Mouse (Mus musculus) CH12.LX (cell line): ENCODE results near the gene Wfdc21. TPM values are rescaled to one million over a fixed set of nuclear protein-coding genes. Genes with fewer than 3 reads are reported as not detected.
A peak's percentile ranks its signal among the peaks of the same experiment; 100 is the strongest.

Experiments used
- DNase-seq: peaks from one replicate; pipeline ENCODE4 v3.0.0-alpha.2; 2013; ENCODE audit errors: extremely low read depth
- H3K27ac ChIP-seq: 2 replicates; pipeline ENCODE4 v1.5.1; 2012; ENCODE audit warnings: low read depth, mild to moderate bottlenecking, control low read depth, moderate library complexity; ENCODE audit not compliant: insufficient read depth
- H3K27me3 ChIP-seq: replicated peaks from 2 replicates; pipeline ENCODE3; 2012; ENCODE audit warnings: inconsistent platforms
- H3K36me3 ChIP-seq, 2 experiments: replicated peaks in 1 of 2; 2 replicates each; pipeline versions ENCODE3 to v1.6.1; 2012; ENCODE audit warnings: inconsistent platforms in 1 of 2, low read length in 1 of 2, mild to moderate bottlenecking in 1 of 2, mixed read lengths in 1 of 2, moderate library complexity in 1 of 2; ENCODE audit not compliant: control insufficient read depth in 1 of 2, insufficient read depth in 1 of 2
- H3K4me1 ChIP-seq, 2 experiments: 2 replicates each; pipeline ENCODE4 v1.6.1; 2012; ENCODE audit warnings: inconsistent platforms in 1 of 2, moderate library complexity in 1 of 2; ENCODE audit not compliant: insufficient read depth in 2 of 2, control insufficient read depth in 1 of 2
- H3K4me2 ChIP-seq: 2 replicates; pipeline ENCODE4 v1.6.1; 2012; ENCODE audit warnings: low read depth, mild to moderate bottlenecking, control low read depth; ENCODE audit not compliant: poor library complexity, insufficient read depth, severe bottlenecking
- H3K4me3 ChIP-seq, 3 experiments: fragments of 150-350 bp in 1 of 3; sonication (generic) in 1 of 3; replicated peaks in 1 of 3; 2 replicates each; pipeline versions ENCODE3 to v1.5.1; 2011 to 2012; ENCODE audit warnings: low read depth in 2 of 3, low read length in 2 of 3, mild to moderate bottlenecking in 2 of 3, moderate library complexity in 2 of 3, control low read depth in 1 of 3, improper control_type of control experiment in 1 of 3, inconsistent platforms in 1 of 3, mixed read lengths in 1 of 3; ENCODE audit not compliant: poor library complexity in 1 of 3
- H3K79me2 ChIP-seq: replicated peaks from 2 replicates; pipeline ENCODE4 v1.6.1; 2012; ENCODE audit warnings: mild to moderate bottlenecking, moderate library complexity; ENCODE audit not compliant: control insufficient read depth, poor library complexity, insufficient read depth, severe bottlenecking; ENCODE audit errors: extremely low read depth
- H3K9ac ChIP-seq: 2 replicates; pipeline ENCODE4 v1.6.1; 2012; ENCODE audit warnings: low read depth, mild to moderate bottlenecking, control low read depth, moderate library complexity; ENCODE audit not compliant: insufficient read depth
- H3K9me3 ChIP-seq: replicated peaks from 2 replicates; pipeline ENCODE3; 2012; ENCODE audit warnings: low read length, inconsistent platforms, mixed read lengths
- BHLHE40 ChIP-seq: IDR thresholded peaks from 2 replicates; pipeline ENCODE4 v1.6.1; 2011; ENCODE audit warnings: mild to moderate bottlenecking, low read depth, low read length, improper control_type of control experiment
- CHD1 ChIP-seq: IDR thresholded peaks from 2 replicates; pipeline ENCODE4 v1.6.1; 2012; ENCODE audit warnings: low read depth, low read length, improper control_type of control experiment, inconsistent platforms
- CHD2 ChIP-seq: IDR thresholded peaks from 2 replicates; pipeline ENCODE4 v1.6.1; 2011; ENCODE audit warnings: low read length, improper control_type of control experiment
- CTCF ChIP-seq, 2 experiments: IDR thresholded peaks in 1 of 2; conservative IDR thresholded peaks in 1 of 2; 2 replicates each; pipeline ENCODE4 v1.5.1; 2011 to 2012; ENCODE audit warnings: low read depth in 2 of 2, low read length in 2 of 2, improper control_type of control experiment in 1 of 2, inconsistent platforms in 1 of 2, mild to moderate bottlenecking in 1 of 2, moderate library complexity in 1 of 2
- E2F4 ChIP-seq: IDR thresholded peaks from 2 replicates; pipeline ENCODE4 v1.6.1; 2011; ENCODE audit warnings: low read depth, low read length, improper control_type of control experiment; ENCODE audit not compliant: insufficient replicate concordance
- ELF1 ChIP-seq: IDR thresholded peaks from 2 replicates; pipeline ENCODE4 v1.6.1; 2014; ENCODE audit warnings: low read depth, mild to moderate bottlenecking, inconsistent platforms, low read length, improper control_type of control experiment
- EP300 ChIP-seq: IDR thresholded peaks from 2 replicates; pipeline ENCODE4 v1.6.1; 2011; ENCODE audit warnings: low read length, improper control_type of control experiment
- GABPA ChIP-seq: IDR thresholded peaks from 2 replicates; pipeline ENCODE4 v1.6.1; 2012; ENCODE audit warnings: low read depth, low read length, improper control_type of control experiment, inconsistent platforms; ENCODE audit not compliant: insufficient replicate concordance
- HCFC1 ChIP-seq: IDR thresholded peaks from 2 replicates; pipeline ENCODE4 v1.6.1; 2012; ENCODE audit warnings: low read depth, mild to moderate bottlenecking, inconsistent platforms, low read length, improper control_type of control experiment
- IRF4 ChIP-seq: IDR thresholded peaks from 2 replicates; pipeline ENCODE4 v1.6.1; 2014; ENCODE audit warnings: low read depth, mild to moderate bottlenecking, inconsistent platforms, low read length, improper control_type of control experiment
- KAT2A ChIP-seq: IDR thresholded peaks from 2 replicates; pipeline ENCODE4 v1.6.1; 2012; ENCODE audit warnings: low read length, improper control_type of control experiment, inconsistent platforms; ENCODE audit not compliant: insufficient replicate concordance
- MAFK ChIP-seq: IDR thresholded peaks from 2 replicates; pipeline ENCODE4 v1.6.1; 2011; ENCODE audit warnings: low read length, improper control_type of control experiment; ENCODE audit not compliant: insufficient replicate concordance
- MAX ChIP-seq: IDR thresholded peaks from 2 replicates; pipeline ENCODE4 v1.6.1; 2011; ENCODE audit warnings: low read length, improper control_type of control experiment
- MEF2A ChIP-seq: IDR thresholded peaks from 2 replicates; pipeline ENCODE4 v1.6.1; 2014; ENCODE audit warnings: low read depth, mild to moderate bottlenecking, inconsistent platforms, low read length, improper control_type of control experiment, borderline replicate concordance
- MXI1 ChIP-seq: IDR thresholded peaks from 2 replicates; pipeline ENCODE4 v1.6.1; 2011; ENCODE audit warnings: mild to moderate bottlenecking, low read depth, low read length, improper control_type of control experiment
- MYC ChIP-seq: IDR thresholded peaks from 2 replicates; pipeline ENCODE4 v1.6.1; 2011; ENCODE audit warnings: low read depth, mild to moderate bottlenecking, improper control_type of control experiment, low read length
- NELFE ChIP-seq: IDR thresholded peaks from 2 replicates; pipeline ENCODE4 v1.6.1; 2011; ENCODE audit warnings: low read depth, low read length, improper control_type of control experiment
- NRF1 ChIP-seq: IDR thresholded peaks from 2 replicates; pipeline ENCODE4 v1.6.1; 2014; ENCODE audit warnings: low read depth, mild to moderate bottlenecking, inconsistent platforms, low read length, improper control_type of control experiment, moderate library complexity
- PAX5 ChIP-seq: IDR thresholded peaks from 2 replicates; pipeline ENCODE4 v1.6.1; 2012; ENCODE audit warnings: low read length, inconsistent platforms, mixed read lengths
- POLR2AphosphoS2 ChIP-seq: IDR thresholded peaks from 2 replicates; pipeline ENCODE4 v1.6.1; 2011; ENCODE audit warnings: low read depth, low read length, improper control_type of control experiment
- RAD21 ChIP-seq: IDR thresholded peaks from 2 replicates; pipeline ENCODE4 v1.6.1; 2011; ENCODE audit warnings: low read depth, mild to moderate bottlenecking, low read length, improper control_type of control experiment, moderate library complexity
- SIN3A ChIP-seq: IDR thresholded peaks from 2 replicates; pipeline ENCODE4 v1.6.1; 2012; ENCODE audit warnings: low read length, improper control_type of control experiment, inconsistent platforms
- SMC3 ChIP-seq: IDR thresholded peaks from 2 replicates; pipeline ENCODE4 v1.6.1; 2011; ENCODE audit warnings: low read depth, low read length, improper control_type of control experiment
- TBP ChIP-seq: conservative IDR thresholded peaks from 2 replicates; pipeline ENCODE4 v1.6.1; 2011; ENCODE audit warnings: low read depth, low read length, improper control_type of control experiment
- TCF12 ChIP-seq: IDR thresholded peaks from 2 replicates; pipeline ENCODE4 v1.6.1; 2014; ENCODE audit warnings: low read depth, mild to moderate bottlenecking, inconsistent platforms, low read length, improper control_type of control experiment
- UBTF ChIP-seq: IDR thresholded peaks from 2 replicates; pipeline ENCODE4 v1.6.1; 2012; ENCODE audit warnings: low read depth, mild to moderate bottlenecking, inconsistent platforms, low read length, improper control_type of control experiment, moderate library complexity
- USF1 ChIP-seq: IDR thresholded peaks from 2 replicates; pipeline ENCODE4 v1.6.1; 2014; ENCODE audit warnings: low read depth, mild to moderate bottlenecking, inconsistent platforms, low read length, improper control_type of control experiment
- USF2 ChIP-seq: conservative IDR thresholded peaks from 2 replicates; pipeline ENCODE4 v1.6.1; 2011; ENCODE audit warnings: low read depth, low read length, improper control_type of control experiment
- ZC3H11A ChIP-seq: IDR thresholded peaks from 2 replicates; pipeline ENCODE4 v1.6.1; 2012; ENCODE audit warnings: low read depth, mild to moderate bottlenecking, inconsistent platforms, low read length, improper control_type of control experiment
- ZMIZ1 ChIP-seq: IDR thresholded peaks from 2 replicates; pipeline ENCODE4 v1.6.1; 2012; ENCODE audit warnings: low read depth, mild to moderate bottlenecking, inconsistent platforms, low read length, improper control_type of control experiment
- ZNF384 ChIP-seq: IDR thresholded peaks from 2 replicates; pipeline ENCODE4 v1.6.1; 2012; ENCODE audit warnings: low read depth, low read length, improper control_type of control experiment, inconsistent platforms
- dilution Hi-C: fragments of 300-500 bp; cut with MboI; formaldehyde crosslinking; loops from 2 replicates; pipeline ENCODE4 v1.14.3; 2020; ENCODE audit warnings: low sequenced_read_pairs; ENCODE audit not compliant: extremely low pct_unique_long_range_greater_than_20kb, extremely low pct_ligation_motif_present
- in situ Hi-C: fragments of 300-500 bp; cut with MboI; formaldehyde crosslinking; loops from 3 replicates; pipeline ENCODE4 v1.14.3; 2019; ENCODE audit warnings: low sequenced_read_pairs, low pct_ligation_motif_present, low pct_unique_long_range_greater_than_20kb, mixed read lengths
- polyA plus RNA-seq: library from polyadenylated mRNA; unstranded; fragments of >175 nt; gene quantifications from 2 replicates; pipeline ENCODE4 v1.2.1, GENCODE M21; 2012; ENCODE audit warnings: low read depth; ENCODE audit not compliant: insufficient read length
- total RNA-seq, 2 experiments: library from RNA; depleted of rRNA; stranded (reverse); fragments of 300-350 nt in 1 of 2; fragments of >200 nt in 1 of 2; gene quantifications; 2 replicates each; pipeline ENCODE4 v1.2.3; 2012 to 2014

Gene Wfdc21
- total and polyA plus RNA-seq, 3 experiments, result 1.6 to 14.7 (median 2.6) TPM

DNA sequence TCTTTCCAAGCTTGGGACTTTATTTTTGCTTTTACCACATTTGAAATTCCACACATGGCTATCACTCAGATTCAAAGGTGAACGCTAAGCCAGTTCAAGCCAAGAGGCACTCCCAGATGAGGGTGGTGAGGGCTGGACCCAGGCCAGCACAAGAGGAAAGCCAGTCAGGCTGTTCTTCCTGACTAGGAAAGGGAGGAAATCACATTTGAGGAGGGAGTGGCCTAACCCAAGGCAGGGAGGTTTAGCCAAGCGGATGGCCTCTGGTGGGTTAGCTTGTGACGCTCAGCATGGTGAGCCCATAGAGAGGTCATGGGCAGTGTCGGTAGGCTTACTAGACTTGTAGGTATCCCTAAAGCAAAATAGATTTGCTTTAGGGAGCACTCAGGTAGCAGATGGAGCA, 40.1 kb downstream of the Wfdc21 start:
- peaks cover 12 to 32% of the 10 kb centered on the region in 2 experiments for H3K36me3 ChIP-seq
- no peaks in the 10 kb centered on the region for H3K27me3 ChIP-seq
- H3K4me2 ChIP-seq, result no peak overlapping the region
- H3K4me3 ChIP-seq, result no peak overlapping the region
- H3K27ac ChIP-seq, result peak overlapping the region; percentile 47
- TF ChIP-seq ELF1 (no peak), NELFE (no peak), CTCF (conservative IDR thresholded peaks at IDR 0.05 in 1 of 2, IDR thresholded peaks at IDR 0.05 in 1 of 2; ENCODE audit: low read depth in 2 of 2, low read length in 2 of 2) (no peak), MAX (no peak), ZC3H11A (no peak), TCF12 (no peak), USF1 (no peak), ZNF384 (no peak), CHD2 (no peak), SMC3 (no peak), GABPA (no peak), SIN3A (no peak), TBP (no peak)
- TF ChIP-seq, all 38 proteins: peak for 0
- Histone ChIP-seq H3K4me1 (peaks cover 26 to 52% of the 10 kb centered on the region in 2 experiments), H3K9me3 (no peaks in the 10 kb centered on the region), H3K9ac (no peak overlapping the region), H3K79me2 (no peaks in the 10 kb centered on the region)
- no peak for DNase-seq
- dilution Hi-C loops, result no loop called here
- in situ Hi-C loops, result loop anchor here (5.0 to 10.0 kb wide), 2 partner anchors 150 to 258 kb away; no protein-coding TSS in a partner anchor

GRCm38 (mm10) chr11:83787401-83788021, 40.8 kb downstream of the Wfdc21 start:
- peak; percentile 95 for DNase-seq
- Histone ChIP-seq H3K27ac (peak overlapping the region; percentile 47), H3K4me3 (no peak overlapping the region), H3K4me2 (peak overlapping the region; percentile 18; the same call in 1 of the 2 replicates), H3K9me3 (no peaks in the 10 kb centered on the region), H3K27me3 (no peaks in the 10 kb centered on the region), H3K36me3 (peaks cover 12 to 25% of the 10 kb centered on the region in 2 experiments), H3K4me1 (peaks cover 26 to 52% of the 10 kb centered on the region in 2 experiments), H3K9ac (no peak overlapping the region), H3K79me2 (no peaks in the 10 kb centered on the region)
- dilution Hi-C loops (no loop called here), in situ Hi-C loops (loop anchor here (5.0 to 10.0 kb wide), 2 partner anchors 150 to 257 kb away; no protein-coding TSS in a partner anchor)
- TF ChIP-seq NELFE, result 0 out of 2 replicates have a peak, but pooled peaks have one; percentile 53
- no peak for TF ChIP-seq UBTF
- TF ChIP-seq CHD1, result no peak
- peak; percentile 37; the same call in 1 of the 2 replicates for TF ChIP-seq NRF1
- no peak; the same call in 1 of the 2 replicates for TF ChIP-seq USF1
- TF ChIP-seq HCFC1, result peak; percentile 27; the same call in 1 of the 2 replicates
- TF ChIP-seq MXI1, result peak; percentile 84
- peak; percentile 94 for TF ChIP-seq EP300
- no peak for TF ChIP-seq KAT2A
- 0 out of 2 replicates have a peak, but pooled peaks have one; percentile 11 for TF ChIP-seq USF2
- no peak for TF ChIP-seq POLR2AphosphoS2
- TF ChIP-seq ELF1, result peak; percentile 53; the same call in 1 of the 2 replicates
- TF ChIP-seq IRF4, result peak; percentile 89
- peak; percentile 67; the same call in 1 of the 2 replicates for TF ChIP-seq MAX
- peak; percentile 51 for TF ChIP-seq SMC3
- peak; percentile 71 for TF ChIP-seq BHLHE40
- 0 out of 2 replicates have a peak, but pooled peaks have one; percentile 50 for TF ChIP-seq ZMIZ1
- peak; percentile 55 for TF ChIP-seq RAD21
- TF ChIP-seq ZC3H11A, result no peak
- 0 out of 2 replicates have a peak, but pooled peaks have one; percentile 43 for TF ChIP-seq E2F4
- peak; percentile 99 for TF ChIP-seq MAFK
- no peak; the same call in none of the 2 replicates for TF ChIP-seq MYC
- no peak for TF ChIP-seq PAX5
- peak; percentile 7; the same call in 1 of the 2 replicates for TF ChIP-seq GABPA
- TF ChIP-seq MEF2A, result peak; percentile 69
